In genomic region chr2:181153837-181154236, GRCm38 (mm10) we compare ENCODE assay signal across 9 mouse cellular contexts. TPM values are rescaled to one million over a fixed set of nuclear protein-coding genes. Genes with fewer than 3 reads are reported as not detected.
DNase-seq lines count a peak whose midpoint lies in the region; ATAC-seq and TF ChIP-seq lines count a peak whose summit lies in the region.
"Had no signal": no experiment of that assay in that cellular context is flagged by ENCODE, and none has a peak within 500 bp of the region (broad histone marks: within the 10 kb centered on the region; RNA-seq: fewer than 3 reads in every experiment).

No protein-coding gene starts in this region.

- peaks cover 19% of the 10 kb centered on the region for H3K27me3 ChIP-seq in liver, embryonic 14.5 days (ENCODE audit: control insufficient read depth, insufficient read depth, low read length)

- H3K9me3 ChIP-seq in liver, embryonic 14.5 days (ENCODE audit: control insufficient read depth, low read length), result no peaks in the 10 kb centered on the region

- H3K36me3 ChIP-seq in liver, embryonic 14.5 days (replicated peaks; ENCODE audit: control insufficient read depth, insufficient read depth, low read depth), result no peaks in the 10 kb centered on the region

- peak; percentile 74 for TF ChIP-seq CTCF in liver, embryonic 14.5 days (IDR thresholded peaks at IDR 0.05; ENCODE audit: low read depth)

- WGBS in liver, embryonic 14.5 days (ENCODE audit: insufficient replicate concordance), result 0% methylated on average over 1 of the region's 1 CpGs

- intact Hi-C loops in left cerebral cortex, postnatal 25 days (cut with DNase I), result loop anchor here (5.0 kb wide), 1 partner anchor 42 kb away; no protein-coding TSS in a partner anchor

- H3K27ac ChIP-seq in liver, embryonic 14.5 days, result no peak overlapping the region

- no peak overlapping the region for H3K4me3 ChIP-seq in liver, embryonic 14.5 days (ENCODE audit: insufficient read depth in 1 of 2, low read depth in 2 of 2, low read length in 2 of 2)

- no peak for TF ChIP-seq EP300 in liver, embryonic 14.5 days (IDR thresholded peaks at IDR 0.05; ENCODE audit: low read depth)

- H3K4me1 ChIP-seq in liver, embryonic 14.5 days (replicated peaks; ENCODE audit: control insufficient read depth in 2 of 2, insufficient read depth in 2 of 2, low read length in 1 of 2), result no peaks in the 10 kb centered on the region

- H3K4me2 ChIP-seq in liver, embryonic 14.5 days (ENCODE audit: low read depth), result no peak overlapping the region

- peak; percentile 56 for DNase-seq in cerebellum, adult 11 months
- DNase-seq in left cerebral cortex, postnatal 25 days (ENCODE audit: low spot score in 2 of 2), result peak; percentile 18 to 50
- DNase-seq in left cerebral cortex, adult 9 months (ENCODE audit: low spot score in 2 of 2), result no peak
- DNase-seq in T-cell, adult 2 months (ENCODE audit: low spot score), result peak; percentile 15
- peak in 1 of 3 experiments; percentile 4 for DNase-seq in liver, embryonic 14.5 days (ENCODE audit: low read depth in 3 of 3, low spot score in 3 of 3)
- DNase-seq in gastrocnemius, adult 8-10 months (ENCODE audit: low spot score in 2 of 2), result no peak

- no peak overlapping the region for H3K9ac ChIP-seq in liver, embryonic 14.5 days (replicated peaks)

- ATAC-seq in cerebellum, adult (ENCODE audit: insufficient number of reproducible peaks, low FRiP score, low TSS enrichment), result no peak
- no peak for ATAC-seq in liver, embryonic 14.5 days (ENCODE audit: insufficient read depth)
- ATAC-seq in activated CD4-positive, CD25-positive, alpha-beta regulatory T cell, adult 4 months, result no peak

RNA-seq across cellular contexts. Expression of gene Eef1a2, which starts 3.0 kb away (rescaled TPM):
- 1,000 to 10,000 TPM; 1,322 to 1,385 TPM for total RNA-seq in left cerebral cortex, postnatal 25 days (2021)
- polyA plus RNA-seq in liver, embryonic 14.5 days (2012; rRNA removed), result 0.06 TPM in 1 of 2 replicates, not detected in the other
- polyA plus RNA-seq in liver, embryonic 14.5 days (2014; fragmentation: Nextera tagmentation; extraction: Ambion mirVana), result not detected in 2 replicates
- polyA plus RNA-seq in activated CD4-positive, CD25-positive, alpha-beta regulatory T cell, adult 4 months (2017; shearing (Covaris generic)), result not detected
- total RNA-seq in gastrocnemius, adult 8-10 months (2022), result 1,000 to 10,000 TPM; 1,913 to 2,067 (median 2,007) TPM
- polyA plus RNA-seq: liver, embryonic 16.5 days had no signal

RNA-seq across cellular contexts. Expression of gene Kcnq2, which starts 18.7 kb away (rescaled TPM):
- 100 to 1,000 TPM; 227 to 240 TPM for total RNA-seq in left cerebral cortex, postnatal 25 days (2021)
- 0.06 and 0.16 TPM in 2 replicates for polyA plus RNA-seq in liver, embryonic 14.5 days (2012; rRNA removed)
- 0.06 and 0.08 TPM in 2 replicates for polyA plus RNA-seq in liver, embryonic 14.5 days (2014; fragmentation: Nextera tagmentation; extraction: Ambion mirVana)
- polyA plus RNA-seq in activated CD4-positive, CD25-positive, alpha-beta regulatory T cell, adult 4 months (2017; shearing (Covaris generic)), result not detected
- under 1 TPM in 2 of 4 experiments, not detected in 2; 0.15 to 0.19 TPM for total RNA-seq in gastrocnemius, adult 8-10 months (2022)

RNA-seq across cellular contexts. Expression of gene Ppdpf, which starts 33.2 kb away (rescaled TPM):
- total RNA-seq in left cerebral cortex, postnatal 25 days (2021), result 10 to 100 TPM; 95.9 to 97.3 TPM
- 44.6 and 63.1 TPM in 2 replicates for polyA plus RNA-seq in liver, embryonic 14.5 days (2012; rRNA removed)
- polyA plus RNA-seq in liver, embryonic 14.5 days (2014; fragmentation: Nextera tagmentation; extraction: Ambion mirVana), result 115 TPM in 2 replicates
- 100 to 1,000 TPM; 179 to 181 TPM for polyA plus RNA-seq in activated CD4-positive, CD25-positive, alpha-beta regulatory T cell, adult 4 months (2017; shearing (Covaris generic))
- total RNA-seq in gastrocnemius, adult 8-10 months (2022), result 10 to 100 TPM; 38.4 to 43.8 (median 40.1) TPM

RNA-seq across cellular contexts. Expression of gene Ptk6, which starts 48.8 kb away (rescaled TPM):
- under 1 TPM in 1 of 2 experiments, not detected in 1; 0.09 TPM for total RNA-seq in left cerebral cortex, postnatal 25 days (2021)
- 0.05 and 0.06 TPM in 2 replicates for polyA plus RNA-seq in liver, embryonic 14.5 days (2012; rRNA removed)
- 0.05 TPM in 1 of 2 replicates, not detected in the other for polyA plus RNA-seq in liver, embryonic 14.5 days (2014; fragmentation: Nextera tagmentation; extraction: Ambion mirVana)
- polyA plus RNA-seq in activated CD4-positive, CD25-positive, alpha-beta regulatory T cell, adult 4 months (2017; shearing (Covaris generic)), result not detected
- not detected for total RNA-seq in gastrocnemius, adult 8-10 months (2022)

RNA-seq across cellular contexts. Expression of gene Srms, which starts 59.1 kb away (rescaled TPM):
- under 1 TPM in 1 of 2 experiments, not detected in 1; 0.21 TPM for total RNA-seq in left cerebral cortex, postnatal 25 days (2021)
- 0.15 and 0.19 TPM in 2 replicates for polyA plus RNA-seq in liver, embryonic 14.5 days (2012; rRNA removed)
- 0.22 and 0.39 TPM in 2 replicates for polyA plus RNA-seq in liver, embryonic 14.5 days (2014; fragmentation: Nextera tagmentation; extraction: Ambion mirVana)
- under 1 TPM; 0.18 to 0.38 TPM for polyA plus RNA-seq in activated CD4-positive, CD25-positive, alpha-beta regulatory T cell, adult 4 months (2017; shearing (Covaris generic))
- under 1 TPM in 2 of 4 experiments, not detected in 2; 0.22 to 0.24 TPM for total RNA-seq in gastrocnemius, adult 8-10 months (2022)

Comparison
In these comparisons a context has a peak if more than half of its experiments do, and no peak if none do; other contexts are left out.
1. DNase-seq: peak in cerebellum, adult 11 months (single experiment), left cerebral cortex, postnatal 25 days (2 of 2) and T-cell, adult 2 months (single experiment); none in left cerebral cortex, adult 9 months (0 of 2) and gastrocnemius, adult 8-10 months (0 of 2).
2. RNA of gene Kcnq2, which starts 18.7 kb away (total RNA-seq): 227 to 240 TPM in left cerebral cortex, postnatal 25 days; 0.15 to 0.19 TPM in gastrocnemius, adult 8-10 months; every median in the first group is over 100 times any median in the second.